Mouse (Mus musculus) macrophage (primary cell): ENCODE data around the gene Cyth1. TPM values are rescaled to one million over a fixed set of nuclear protein-coding genes. Genes with fewer than 3 reads are reported as not detected.

ENCODE experiments used
- H3K27ac ChIP-seq: fragments of 350-480 bp; formaldehyde crosslinking; 2 replicates; pipeline ENCODE4 v1.9.0; 2021
- H3K36me3 ChIP-seq: fragments of 350-480 bp; formaldehyde crosslinking; 2 replicates; pipeline ENCODE4 v1.9.0; 2021; ENCODE audit errors: inconsistent target
- H3K4me3 ChIP-seq: fragments of 350-480 bp; formaldehyde crosslinking; 2 replicates; pipeline ENCODE4 v1.9.0; 2021; ENCODE audit errors: inconsistent target
- H3K79me2 ChIP-seq: fragments of 350-480 bp; formaldehyde crosslinking; 2 replicates; pipeline ENCODE4 v1.9.0; 2021; ENCODE audit errors: inconsistent target
- WGBS: methylation state at CpG from one replicate; pipeline ENCODE4 v1.1.7; 2026; ENCODE audit warnings: inconsistent platforms; ENCODE audit not compliant: missing documents; 5-methylcytosine and 5-hydroxymethylcytosine counted together
- polyA plus RNA-seq: library from polyadenylated mRNA; stranded (reverse); fragments of 250-400 nt; gene quantifications from 3 replicates; pipeline ENCODE4 v1.2.4, GENCODE M21; 2018; ENCODE audit warnings: inconsistent platforms

Cyth1 gene
- polyA plus RNA-seq, 1 experiment from 2014 or later, result 194 TPM

DNA sequence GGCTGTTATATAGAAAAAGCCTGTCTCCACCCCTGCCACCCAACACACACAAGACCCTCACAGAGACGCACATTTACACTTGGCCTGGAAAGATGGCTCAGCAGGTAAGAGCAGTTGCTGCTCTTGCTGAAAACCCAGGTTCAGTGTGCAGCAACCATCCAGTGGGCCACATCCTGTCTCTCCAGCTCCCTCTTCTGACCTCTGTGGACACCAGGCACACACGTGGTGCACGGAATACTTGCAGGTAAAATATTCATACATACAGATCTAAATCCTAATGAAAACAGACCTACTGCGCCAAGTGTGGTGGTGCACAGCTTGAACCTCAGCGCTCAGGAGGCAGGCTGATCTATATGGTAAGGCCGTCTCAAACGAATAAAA lies 18.3 kb upstream of the Cyth1 start:
- Histone ChIP-seq H3K36me3 (peaks cover 78% of the 10 kb centered on the region), H3K79me2 (no peaks in the 10 kb centered on the region), H3K27ac (no peak overlapping the region), H3K4me3 (no peak overlapping the region)
- WGBS, result 87% methylated on average over 7 of the region's 7 CpGs

DNA sequence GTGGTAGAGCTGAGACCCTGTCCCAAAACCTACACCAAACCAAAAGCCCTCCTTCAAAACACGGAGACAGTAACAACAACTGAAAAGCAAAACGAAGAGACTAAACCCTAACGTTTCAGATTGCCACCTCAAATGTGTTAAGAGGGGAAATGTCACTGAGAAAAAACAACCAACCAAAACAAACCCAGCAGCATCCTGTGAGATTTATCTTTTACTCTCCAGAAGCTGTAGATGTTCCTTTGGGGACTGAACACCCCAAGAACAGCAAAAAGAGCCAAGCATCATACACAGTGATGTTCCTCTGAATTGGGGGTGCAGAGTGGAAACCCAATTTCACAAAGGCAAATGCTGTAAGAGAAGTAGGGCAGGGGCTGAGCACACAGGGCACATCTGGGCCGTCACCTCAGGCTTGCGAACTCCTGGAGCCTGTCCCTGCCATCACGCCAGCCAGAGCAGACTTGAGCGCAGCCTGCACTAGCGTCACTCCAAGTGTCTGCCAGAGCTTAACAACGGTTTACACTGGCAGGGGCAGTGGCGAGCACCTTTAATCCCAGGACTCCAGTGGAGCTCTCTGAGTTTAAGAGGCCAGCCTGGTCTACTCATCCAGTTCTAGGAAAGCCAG lies 17.8 kb upstream of the Cyth1 start:
- peaks cover 79% of the 10 kb centered on the region for H3K36me3 ChIP-seq
- H3K27ac ChIP-seq, result no peak overlapping the region
- H3K4me3 ChIP-seq, result no peak overlapping the region
- no peaks in the 10 kb centered on the region for H3K79me2 ChIP-seq
- 94% methylated on average over 10 of the region's 10 CpGs for WGBS

DNA sequence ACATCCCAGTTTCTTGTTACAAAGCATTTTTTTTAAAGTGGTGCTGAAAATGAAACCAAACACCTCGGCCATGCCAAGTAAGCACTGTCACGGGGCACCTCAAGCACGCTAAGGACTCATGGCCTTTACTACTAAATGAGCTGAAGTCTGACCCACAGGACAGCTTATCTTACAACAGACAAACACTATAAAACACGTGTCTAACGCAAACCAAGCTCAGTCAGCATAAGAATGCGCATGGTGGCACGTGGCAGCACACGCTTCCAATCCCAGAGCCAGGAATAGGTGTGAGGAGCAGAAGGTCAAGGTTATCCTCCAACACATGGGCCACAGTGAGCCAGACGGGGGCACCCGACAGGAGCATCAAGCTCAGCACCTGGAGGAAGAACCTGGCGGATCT lies 17.2 kb upstream of the Cyth1 start:
- Histone ChIP-seq H3K36me3 (peaks cover 85% of the 10 kb centered on the region), H3K4me3 (no peak overlapping the region), H3K79me2 (no peaks in the 10 kb centered on the region), H3K27ac (no peak overlapping the region)
- 94% methylated on average over 11 of the region's 11 CpGs for WGBS

DNA sequence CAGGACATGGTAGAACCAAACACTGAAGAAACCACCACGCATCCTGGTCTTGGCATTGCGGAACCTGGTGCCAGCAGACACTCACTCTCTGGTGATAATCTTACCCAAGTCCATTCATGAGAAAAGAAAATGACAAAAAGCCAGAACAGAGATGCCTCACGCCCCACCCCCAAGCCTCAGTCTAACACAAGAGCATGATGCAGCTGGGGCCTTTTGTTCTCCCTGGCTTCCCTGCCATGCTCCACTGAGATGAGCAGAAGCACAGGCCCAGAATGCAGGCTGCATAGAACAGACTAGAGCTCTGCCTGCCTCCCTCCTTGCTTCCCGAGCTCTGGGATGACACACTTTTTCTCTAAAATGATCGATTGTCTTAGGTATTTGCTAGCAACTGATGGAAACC lies 14.8 kb upstream of the Cyth1 start:
- H3K79me2 ChIP-seq, result no peaks in the 10 kb centered on the region
- H3K27ac ChIP-seq, result no peak overlapping the region
- WGBS, result 93% methylated on average over 5 of the region's 5 CpGs
- H3K36me3 ChIP-seq, result peaks cover 79% of the 10 kb centered on the region
- no peak overlapping the region for H3K4me3 ChIP-seq

DNA sequence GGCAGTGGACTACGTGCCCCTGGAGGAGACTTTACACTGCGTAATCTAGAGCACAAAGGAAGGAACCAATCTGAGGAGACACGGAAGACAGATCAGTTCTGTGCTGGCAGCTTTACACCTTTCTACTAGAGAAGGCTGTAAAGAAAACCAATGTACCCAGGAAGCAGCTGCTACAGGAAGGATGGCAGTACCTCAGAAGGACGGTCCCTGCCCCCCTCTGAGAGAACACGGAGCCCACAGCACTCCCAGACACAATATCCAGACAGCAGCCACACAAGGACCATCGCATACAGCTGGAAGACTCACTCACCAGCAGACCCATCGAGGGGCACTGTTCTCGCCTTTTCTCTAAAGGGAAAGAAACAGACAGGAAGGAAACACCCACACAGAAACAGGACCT lies 11.7 kb upstream of the Cyth1 start:
- Histone ChIP-seq H3K36me3 (peaks cover 52% of the 10 kb centered on the region), H3K27ac (no peak overlapping the region), H3K79me2 (no peaks in the 10 kb centered on the region), H3K4me3 (no peak overlapping the region)
- WGBS, result 71% methylated on average over 8 of the region's 8 CpGs

DNA sequence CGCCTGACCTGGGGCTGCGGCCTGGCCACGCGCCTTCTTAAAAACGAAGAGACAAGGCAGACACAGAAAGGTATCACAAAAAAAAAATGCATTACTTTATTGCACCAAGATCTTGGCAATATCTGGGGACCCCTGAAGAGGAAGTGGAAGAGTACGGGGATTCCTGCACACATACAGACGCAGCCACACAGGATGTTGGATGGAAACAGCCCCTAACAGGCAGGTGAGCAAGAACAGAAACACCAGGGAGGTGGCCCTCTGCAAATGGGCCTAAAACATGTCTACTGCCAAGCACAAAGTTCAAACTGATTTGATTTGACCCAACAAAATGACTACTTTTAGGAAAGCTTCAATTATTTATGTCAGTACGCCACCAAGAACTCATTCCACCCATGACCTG lies 11.2 kb upstream of the Cyth1 start:
- 80% methylated on average over 8 of the region's 8 CpGs for WGBS
- Histone ChIP-seq H3K4me3 (no peak overlapping the region), H3K36me3 (peaks cover 47% of the 10 kb centered on the region), H3K27ac (no peak overlapping the region), H3K79me2 (no peaks in the 10 kb centered on the region)

DNA sequence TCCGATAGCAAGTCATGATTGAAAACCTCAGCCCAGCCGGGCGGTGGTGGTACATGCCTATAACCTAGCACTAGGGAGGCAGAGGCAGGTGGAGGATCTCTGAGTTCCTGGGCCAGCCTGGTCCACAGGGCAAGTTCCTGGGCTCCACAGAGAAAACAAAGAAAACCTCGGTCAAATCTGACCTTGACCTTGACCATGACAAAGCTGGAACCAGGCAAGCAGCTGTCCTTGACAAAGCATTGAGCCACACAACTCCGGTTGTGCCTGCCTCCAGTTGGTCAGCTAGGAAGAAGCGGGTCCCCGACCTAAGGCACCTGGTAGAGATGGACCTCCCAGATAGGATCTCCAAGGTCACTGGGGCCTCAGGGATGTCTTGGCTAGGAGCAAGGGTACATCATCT lies 8.0 kb upstream of the Cyth1 start:
- H3K79me2 ChIP-seq, result no peaks in the 10 kb centered on the region
- WGBS, result 95% methylated on average over 7 of the region's 7 CpGs
- no peak overlapping the region for H3K27ac ChIP-seq
- H3K36me3 ChIP-seq, result peaks cover 19% of the 10 kb centered on the region; the same call in 1 of the 2 replicates
- H3K4me3 ChIP-seq, result no peak overlapping the region

DNA sequence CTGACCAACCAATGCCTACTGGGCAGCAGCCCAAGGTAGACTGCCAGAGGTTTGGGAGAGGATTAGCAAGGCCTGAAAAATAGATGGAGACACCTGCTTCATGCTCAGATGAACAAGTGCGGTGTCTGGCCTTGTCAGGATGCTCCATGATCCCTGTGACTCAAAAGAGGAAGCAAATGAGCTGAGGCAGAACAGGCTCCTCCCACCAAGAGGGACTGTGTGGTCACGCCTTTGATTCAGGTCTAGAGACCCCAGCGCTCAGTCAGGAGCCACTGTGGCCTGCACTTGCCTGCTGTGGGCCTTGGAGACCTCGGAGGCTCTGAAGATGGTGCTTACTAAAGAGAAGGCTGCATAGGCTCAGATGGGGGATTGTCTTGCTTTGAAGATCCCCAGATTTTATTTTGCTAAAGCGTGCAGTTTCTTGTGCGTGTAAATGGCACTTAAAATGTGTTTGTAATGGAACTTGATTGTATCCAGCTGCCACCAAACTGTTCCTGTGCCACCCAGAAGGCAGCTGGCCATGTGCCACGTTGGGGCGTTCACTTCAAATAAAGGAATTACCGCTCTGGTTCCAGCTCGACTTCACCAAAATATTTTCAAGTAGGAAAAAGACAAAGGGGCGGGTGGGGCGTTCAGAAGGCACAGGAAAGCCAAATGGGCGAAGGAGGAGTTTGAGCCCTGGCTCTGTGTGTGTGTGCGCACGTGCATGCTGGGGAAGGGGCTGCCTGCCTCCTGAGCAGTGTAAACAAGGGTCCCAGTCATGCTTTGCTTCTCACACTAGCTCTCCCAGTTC lies 6.0 kb upstream of the Cyth1 start:
- Histone ChIP-seq H3K36me3 (peaks cover 6% of the 10 kb centered on the region; the same call in 1 of the 2 replicates), H3K27ac (no peak overlapping the region), H3K4me3 (no peak overlapping the region), H3K79me2 (no peaks in the 10 kb centered on the region)
- 37% methylated on average over 15 of the region's 15 CpGs for WGBS

DNA sequence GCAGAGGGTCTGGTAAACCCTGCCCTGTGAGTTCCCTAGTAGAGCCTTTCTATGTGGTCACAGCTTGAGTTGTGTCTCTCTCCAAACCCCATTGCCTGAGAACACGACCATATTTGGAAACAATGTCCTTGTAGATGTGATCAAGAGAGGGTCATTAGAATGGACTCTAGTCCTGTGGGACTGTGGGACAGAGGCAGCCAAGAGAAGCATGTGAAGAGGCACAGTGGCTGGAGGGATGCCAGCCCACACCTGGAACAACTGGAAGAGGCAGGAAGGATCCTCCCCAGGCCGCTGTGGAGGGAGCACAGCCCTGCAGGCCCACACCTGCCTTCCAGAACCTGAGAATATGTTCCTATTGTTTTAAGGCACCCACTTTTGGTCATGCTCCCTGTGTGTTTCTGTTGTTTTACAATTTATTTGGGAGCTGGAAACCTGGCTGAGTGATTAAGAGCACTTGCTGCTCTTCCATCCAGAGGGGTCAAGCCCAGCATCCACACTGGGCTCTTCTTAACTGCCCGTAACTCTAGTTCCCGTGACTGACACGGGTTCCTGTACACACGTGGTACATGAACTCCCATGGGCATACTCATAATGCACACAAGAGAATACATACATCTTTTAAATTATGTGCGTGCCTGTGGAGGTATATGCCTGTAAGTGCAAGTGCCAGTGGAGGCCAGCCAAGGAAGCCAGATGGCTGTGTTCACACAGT lies 5.2 kb upstream of the Cyth1 start:
- Histone ChIP-seq H3K79me2 (no peaks in the 10 kb centered on the region), H3K4me3 (no peak overlapping the region), H3K36me3 (peaks cover under 1% of the 10 kb centered on the region; the same call in 1 of the 2 replicates), H3K27ac (no peak overlapping the region)
- 93% methylated on average over 7 of the region's 7 CpGs for WGBS

DNA sequence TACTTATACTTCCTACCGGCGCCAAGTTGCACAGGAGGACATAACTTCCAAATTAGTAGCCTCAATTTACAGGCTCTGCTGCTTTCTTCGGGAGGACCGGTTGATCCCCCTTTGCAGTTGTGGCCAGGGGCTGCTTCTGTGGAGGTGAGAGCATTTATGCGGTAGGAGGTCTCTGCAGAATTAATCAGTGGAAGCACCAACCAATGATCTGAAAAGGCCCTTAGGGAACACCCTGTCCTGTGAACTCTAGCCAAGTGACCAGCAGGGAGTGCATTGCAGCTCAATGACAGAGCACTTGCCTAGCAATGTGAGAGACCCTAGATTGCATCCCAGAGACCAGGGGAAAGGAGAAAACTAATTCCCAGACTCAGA lies 606 bp upstream of the Cyth1 start:
- peak overlapping the region; percentile 86 for H3K27ac ChIP-seq
- WGBS, result 4% methylated on average over 5 of the region's 5 CpGs
- H3K4me3 ChIP-seq, result peak overlapping the region; percentile 23
- H3K79me2 ChIP-seq, result peaks cover 41% of the 10 kb centered on the region
- H3K36me3 ChIP-seq, result no peaks in the 10 kb centered on the region

DNA sequence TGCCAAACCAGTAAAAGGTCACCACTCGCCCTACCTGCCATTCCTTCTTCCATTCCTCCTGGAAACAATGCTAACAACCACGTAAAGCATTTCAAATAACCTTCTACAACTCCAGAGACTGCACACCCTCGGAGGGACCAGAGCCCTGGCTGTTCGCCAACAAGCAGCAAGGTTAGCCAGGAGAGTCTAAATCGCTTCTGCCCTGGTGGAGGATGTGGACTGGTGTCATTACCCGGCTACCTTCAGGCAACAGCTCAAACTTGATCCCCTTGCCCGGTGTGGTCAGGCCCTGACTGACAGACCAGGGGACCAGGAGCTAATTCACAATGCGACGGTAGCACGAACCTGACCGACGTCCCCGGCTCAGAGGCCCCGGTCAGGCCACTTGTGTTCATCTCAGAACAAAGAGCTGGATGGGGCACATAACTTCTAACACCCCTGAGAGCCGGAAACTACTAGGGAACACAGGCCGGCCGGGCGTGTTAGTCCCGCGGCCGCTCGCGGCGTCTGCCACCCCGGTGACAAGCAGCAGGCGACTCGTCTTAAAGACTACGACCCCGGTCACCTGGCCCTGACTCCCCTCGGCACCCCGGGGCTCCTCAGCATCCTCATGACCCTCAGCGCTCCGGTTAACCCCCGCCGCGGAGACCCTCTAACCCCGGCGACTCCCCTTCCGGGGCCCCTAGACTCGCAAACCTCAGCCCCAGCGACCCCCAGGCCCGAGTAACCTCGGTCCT lies 865 bp downstream of the Cyth1 start:
- 3% methylated on average over 43 of the region's 43 CpGs for WGBS
- peak overlapping the region; percentile 33; the same call in 1 of the 2 replicates for H3K27ac ChIP-seq
- H3K79me2 ChIP-seq, result peaks cover 56% of the 10 kb centered on the region
- H3K4me3 ChIP-seq, result peak overlapping the region; percentile 58
- no peaks in the 10 kb centered on the region for H3K36me3 ChIP-seq

DNA sequence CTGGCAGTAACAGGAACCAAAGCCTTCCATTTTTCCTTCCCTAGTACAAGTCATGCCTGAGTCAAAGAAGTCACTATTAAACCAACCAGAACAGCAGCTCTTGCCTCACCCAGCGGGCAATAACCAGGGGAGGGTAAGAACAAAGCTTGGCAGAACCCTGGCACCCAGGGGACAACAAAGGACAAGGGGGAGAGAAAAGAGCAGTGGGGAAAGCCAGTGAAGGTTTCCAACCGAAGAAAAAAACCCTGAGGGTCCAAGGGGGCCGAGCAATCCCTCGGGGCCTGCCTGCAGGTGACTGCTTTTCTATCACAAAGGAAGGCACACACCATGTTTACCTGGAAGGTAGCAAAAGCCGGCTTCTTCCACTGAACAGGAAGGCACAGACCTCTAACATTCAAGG lies 1.7 kb downstream of the Cyth1 start:
- H3K27ac ChIP-seq, result no peak overlapping the region
- 82% methylated on average over 5 of the region's 5 CpGs for WGBS
- no peaks in the 10 kb centered on the region for H3K36me3 ChIP-seq
- H3K79me2 ChIP-seq, result peaks cover 64% of the 10 kb centered on the region
- H3K4me3 ChIP-seq, result peak overlapping the region; percentile 58; the same call in 1 of the 2 replicates

DNA sequence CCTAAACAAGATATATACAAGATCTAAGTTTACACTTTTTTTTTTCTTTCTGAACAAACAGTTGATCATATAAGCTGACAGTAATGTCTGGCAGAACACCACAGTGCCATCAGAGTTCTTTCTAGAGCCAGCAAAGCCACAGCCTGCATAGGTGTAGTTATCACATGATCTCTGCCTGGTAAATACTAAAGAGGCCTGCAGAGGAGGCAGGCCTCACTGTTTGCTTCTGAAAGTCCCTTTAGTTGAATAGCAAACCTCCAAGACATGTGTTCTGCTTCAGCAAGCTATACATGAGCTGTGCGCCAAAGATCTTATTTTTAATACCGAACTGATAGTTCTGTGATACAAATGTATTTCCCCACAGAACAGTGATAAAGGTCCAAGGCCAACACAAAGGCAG lies 3.3 kb downstream of the Cyth1 start:
- Histone ChIP-seq H3K27ac (no peak overlapping the region), H3K36me3 (no peaks in the 10 kb centered on the region), H3K4me3 (no peak overlapping the region), H3K79me2 (peaks cover 80% of the 10 kb centered on the region)
- 88% methylated on average over 2 of the region's 2 CpGs for WGBS

DNA sequence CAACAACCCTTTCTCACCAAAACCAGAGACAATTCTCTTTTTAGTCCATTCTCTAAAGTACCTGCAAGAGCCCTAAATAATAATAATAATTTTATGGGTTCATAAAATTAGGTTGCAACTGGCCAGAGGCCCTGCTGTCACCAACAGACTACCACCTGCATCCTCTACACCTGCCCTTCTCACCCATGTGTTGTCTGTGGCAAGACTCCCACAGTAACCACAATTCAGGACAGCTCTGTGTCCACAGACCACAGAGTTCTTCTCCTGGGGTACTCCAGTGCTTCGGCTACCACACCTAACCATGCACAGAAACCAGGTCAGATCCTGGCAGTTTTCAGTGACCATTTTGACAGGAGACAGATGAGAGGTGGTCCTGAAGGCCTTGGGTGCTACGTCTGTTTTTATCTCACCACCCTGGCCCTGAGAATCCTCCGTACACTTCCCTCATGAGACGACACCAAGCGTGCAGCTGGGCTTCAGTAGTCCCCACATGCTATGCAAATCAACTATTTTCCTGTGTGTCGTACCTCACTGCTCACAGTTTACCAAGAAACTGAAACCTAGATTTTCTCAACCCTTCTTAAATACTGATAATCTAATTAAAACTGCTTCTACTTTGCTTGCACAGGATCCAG lies 4.6 kb downstream of the Cyth1 start:
- H3K4me3 ChIP-seq, result no peak overlapping the region
- peaks cover 94% of the 10 kb centered on the region for H3K79me2 ChIP-seq
- 45% methylated on average over 6 of the region's 6 CpGs for WGBS
- no peaks in the 10 kb centered on the region for H3K36me3 ChIP-seq
- H3K27ac ChIP-seq, result no peak overlapping the region
